10 mouse cellular contexts compared by ENCODE assay signal in the genomic region with DNA sequence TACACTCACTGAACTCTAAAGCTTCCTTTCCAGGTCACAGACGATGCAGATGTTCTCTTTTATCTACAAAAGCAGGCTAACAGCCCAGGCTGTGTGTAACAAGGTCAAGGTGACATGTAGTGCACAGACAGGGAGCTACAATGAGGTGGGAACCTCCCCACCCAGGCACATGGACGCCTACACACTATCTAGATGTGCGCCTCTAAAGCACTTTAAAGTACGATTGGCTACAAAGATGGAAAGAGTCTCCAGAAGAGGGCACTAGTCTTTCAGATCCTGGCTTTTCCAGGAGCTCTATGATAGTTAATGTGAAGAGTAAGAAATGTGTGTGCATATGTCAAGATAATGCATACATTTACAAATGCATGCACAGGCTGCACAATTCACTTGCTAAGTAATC.
DNase-seq lines count a peak whose midpoint lies in the region; ATAC-seq and TF ChIP-seq lines count a peak whose summit lies in the region.
"Had no signal": no experiment of that assay in that cellular context is flagged by ENCODE, and none has a peak within 500 bp of the region (broad histone marks: within the 10 kb centered on the region; RNA-seq: fewer than 3 reads in every experiment).

No protein-coding gene starts in this region.

- TF ChIP-seq EP300 in heart, postnatal 0 days (IDR thresholded peaks at IDR 0.05; ENCODE audit: low read depth) = no peak

- 37% methylated on average over 4 of the region's 4 CpGs for WGBS in heart, postnatal 0 days
- WGBS in midbrain, embryonic 14.5 days = 73% methylated on average over 4 of the region's 4 CpGs
- 66% methylated on average over 4 of the region's 4 CpGs for WGBS in midbrain, embryonic 11.5 days

- H3K27me3 ChIP-seq in heart, postnatal 0 days (ENCODE audit: control insufficient read depth, insufficient read depth, low read length) = no peaks in the 10 kb centered on the region
- H3K27me3 ChIP-seq in midbrain, embryonic 14.5 days (ENCODE audit: control insufficient read depth, insufficient read depth, low read length) = no peaks in the 10 kb centered on the region
- no peaks in the 10 kb centered on the region for H3K27me3 ChIP-seq in midbrain, embryonic 11.5 days (ENCODE audit: control insufficient read depth, insufficient read depth, low read length)

- no peak overlapping the region for H3K27ac ChIP-seq in heart, postnatal 0 days (ENCODE audit: low read depth)
- H3K27ac ChIP-seq in midbrain, embryonic 14.5 days (replicated peaks; ENCODE audit: low read depth, low read length) = no peak overlapping the region
- no peak overlapping the region for H3K27ac ChIP-seq in midbrain, embryonic 11.5 days (ENCODE audit: low read depth, low read length)

- no peaks in the 10 kb centered on the region for H3K9me3 ChIP-seq in heart, postnatal 0 days (replicated peaks; ENCODE audit: control insufficient read depth, low read length)
- H3K9me3 ChIP-seq in midbrain, embryonic 14.5 days (ENCODE audit: control insufficient read depth, low read length) = no peaks in the 10 kb centered on the region
- H3K9me3 ChIP-seq in midbrain, embryonic 11.5 days (ENCODE audit: control insufficient read depth, low read length) = no peaks in the 10 kb centered on the region

- no peak overlapping the region for H3K9ac ChIP-seq in heart, postnatal 0 days (replicated peaks; ENCODE audit: low read depth, low read length)
- no peak overlapping the region for H3K9ac ChIP-seq in midbrain, embryonic 14.5 days (replicated peaks; ENCODE audit: low read length)
- H3K9ac ChIP-seq in midbrain, embryonic 11.5 days (ENCODE audit: low read length) = no peak overlapping the region

- peak; percentile 12 for DNase-seq in heart, postnatal 0 days (ENCODE audit: low spot score)
- no peak for DNase-seq in heart, adult 9 months (ENCODE audit: low spot score in 2 of 2)
- peak; percentile 59 for DNase-seq in midbrain, embryonic 14.5 days
- no peak for DNase-seq in midbrain, embryonic 11.5 days (ENCODE audit: low spot score, missing footprints)
- DNase-seq in thymus, postnatal 36 days = peak; percentile 46 to 74
- DNase-seq in adrenal gland, postnatal 14 days = no peak
- DNase-seq in natural killer cell, adult 2 months (ENCODE audit: low spot score in 2 of 2) = no peak
- DNase-seq: spleen, adult 18-20 months had no signal

- H3K4me3 ChIP-seq in heart, postnatal 0 days (ENCODE audit: low read depth, low read length) = no peak overlapping the region
- H3K4me3 ChIP-seq in midbrain, embryonic 14.5 days (replicated peaks; ENCODE audit: low read depth, low read length) = no peak overlapping the region
- H3K4me3 ChIP-seq in midbrain, embryonic 11.5 days (ENCODE audit: low read depth, low read length) = no peak overlapping the region
- H3K4me3 ChIP-seq: myocyte had no signal

- ATAC-seq in heart, postnatal 0 days (ENCODE audit: insufficient read depth, low read depth) = no peak
- ATAC-seq in midbrain, embryonic 14.5 days (ENCODE audit: low FRiP score, low TSS enrichment) = no peak
- ATAC-seq in midbrain, embryonic 11.5 days (ENCODE audit: low FRiP score) = no peak
- peak; percentile 72 for ATAC-seq in inflammation-experienced regulatory T-cells, adult 6 months

- H3K4me1 ChIP-seq in heart, postnatal 0 days (ENCODE audit: control insufficient read depth, insufficient read depth) = no peaks in the 10 kb centered on the region
- H3K4me1 ChIP-seq in midbrain, embryonic 14.5 days (ENCODE audit: control insufficient read depth, insufficient read depth, low read length) = no peaks in the 10 kb centered on the region
- no peaks in the 10 kb centered on the region for H3K4me1 ChIP-seq in midbrain, embryonic 11.5 days (ENCODE audit: control insufficient read depth, insufficient read depth, low read length)

- H3K4me2 ChIP-seq in heart, postnatal 0 days (ENCODE audit: low read depth, low read length) = no peak overlapping the region
- H3K4me2 ChIP-seq in midbrain, embryonic 14.5 days (ENCODE audit: low read length) = no peak overlapping the region
- no peak overlapping the region for H3K4me2 ChIP-seq in midbrain, embryonic 11.5 days

- peaks cover 46% of the 10 kb centered on the region for H3K36me3 ChIP-seq in heart, postnatal 0 days (replicated peaks; ENCODE audit: control insufficient read depth, insufficient read depth, low read length)
- peaks cover 84% of the 10 kb centered on the region for H3K36me3 ChIP-seq in midbrain, embryonic 14.5 days (ENCODE audit: control insufficient read depth, insufficient read depth, low read length)
- H3K36me3 ChIP-seq in midbrain, embryonic 11.5 days (ENCODE audit: control insufficient read depth, insufficient read depth, low read length) = peaks cover 15% of the 10 kb centered on the region; the same call in 1 of the 2 replicates

- TF ChIP-seq CTCF in heart, postnatal 0 days (IDR thresholded peaks at IDR 0.05; ENCODE audit: low read depth) = peak; percentile 44

Comparison
In these comparisons a context has a peak if more than half of its experiments do, and no peak if none do; other contexts are left out.
1. DNase-seq: peak in heart, postnatal 0 days (single experiment), midbrain, embryonic 14.5 days (single experiment) and thymus, postnatal 36 days (2 of 2); none in heart, adult 9 months (0 of 2), midbrain, embryonic 11.5 days (single experiment), adrenal gland, postnatal 14 days (single experiment) and natural killer cell, adult 2 months (0 of 2).